Mouse (Mus musculus) spleen, adult 2 months (tissue): ENCODE results near the gene Fstl1. TPM values are rescaled to one million over a fixed set of nuclear protein-coding genes. Genes with fewer than 3 reads are reported as not detected.

Experiments used
- DNase-seq, 2 experiments: peaks; one replicate each; pipeline versions ENCODE4 v3.0.0 to v3.0.0-alpha.2; 2012 to 2021; ENCODE audit warnings: low spot score in 2 of 2, low read depth in 1 of 2
- H3K27ac ChIP-seq: fragments of 200-500 bp; 2 replicates; pipeline ENCODE4 v1.5.1; 2012; ENCODE audit warnings: low read length, inconsistent platforms; ENCODE audit not compliant: insufficient read depth
- H3K27me3 ChIP-seq: fragments of 200-500 bp; 2 replicates; pipeline ENCODE4 v1.6.1; 2012; ENCODE audit warnings: mild to moderate bottlenecking, moderate library complexity, low read length, inconsistent platforms; ENCODE audit not compliant: control insufficient read depth, insufficient read depth
- H3K36me3 ChIP-seq: fragments of 200-500 bp; 2 replicates; pipeline ENCODE4 v1.6.1; 2012; ENCODE audit warnings: mild to moderate bottlenecking, low read length, inconsistent platforms; ENCODE audit not compliant: control insufficient read depth, insufficient read depth
- H3K4me1 ChIP-seq: fragments of 200-500 bp; 2 replicates; pipeline ENCODE4 v1.6.1; 2011; ENCODE audit warnings: inconsistent platforms; ENCODE audit not compliant: control insufficient read depth, insufficient read depth, insufficient read length
- H3K4me3 ChIP-seq: fragments of 200-500 bp; 2 replicates; pipeline ENCODE4 v1.5.1; 2011; ENCODE audit warnings: mild to moderate bottlenecking, inconsistent platforms; ENCODE audit not compliant: insufficient read depth, insufficient read length; ENCODE audit errors: extremely low read depth
- CTCF ChIP-seq: fragments of 200-500 bp; IDR thresholded peaks from 2 replicates; pipeline ENCODE4 v1.5.1; 2011; ENCODE audit warnings: mild to moderate bottlenecking, inconsistent platforms; ENCODE audit not compliant: insufficient read depth, insufficient read length, insufficient replicate concordance; ENCODE audit errors: extremely low read depth
- POLR2A ChIP-seq: fragments of 200-500 bp; IDR thresholded peaks from 2 replicates; pipeline ENCODE4 v1.6.1; 2011; ENCODE audit warnings: low read depth, low read length, inconsistent platforms
- WGBS: fragments of 180-500 bp; shearing (Covaris S2); methylation state at CpG from one replicate; pipeline ENCODE4 v1.1.7; 2018; 5-methylcytosine and 5-hydroxymethylcytosine counted together
- polyA plus RNA-seq: library from polyadenylated mRNA; depleted of rRNA; stranded (reverse); fragments of >200 nt; gene quantifications from 2 replicates; pipeline ENCODE4 v1.2.3, GENCODE M21; 2012; rRNA removed

Gene Fstl1
- 10.3 and 11.5 TPM in 2 replicates for polyA plus RNA-seq

- H3K36me3 ChIP-seq: no peaks in the 10 kb centered on the region
- peaks cover 7% of the 10 kb centered on the region for H3K27me3 ChIP-seq
- peak within 1 kb of the TSS; percentile 42 for H3K27ac ChIP-seq
- TF ChIP-seq CTCF (no peak), POLR2A (no peak)
- WGBS: 3% methylated on average over 52 of the region's 52 CpGs
- H3K4me3 ChIP-seq: peak within 1 kb of the TSS; percentile 48
- H3K4me1 ChIP-seq: peaks cover 2% of the 10 kb centered on the region; the same call in 1 of the 2 replicates
- no peak for DNase-seq
Measured at GRCm38 (mm10) chr16:37776860-37777651, at the start of gene Fstl1. Gene Fstl1 (plus strand): TSS chr16:37776873.

- no peak for DNase-seq
- Histone ChIP-seq H3K27ac (no peak overlapping the region), H3K4me3 (no peak overlapping the region), H3K36me3 (no peaks in the 10 kb centered on the region), H3K4me1 (no peaks in the 10 kb centered on the region), H3K27me3 (no peaks in the 10 kb centered on the region)
- WGBS: 82% methylated on average over 1 of the region's 1 CpGs
- TF ChIP-seq CTCF (no peak), POLR2A (no peak)
Measured at GRCm38 (mm10) chr16:37728674-37729073, 48.0 kb upstream of the Fstl1 start.

DNA sequence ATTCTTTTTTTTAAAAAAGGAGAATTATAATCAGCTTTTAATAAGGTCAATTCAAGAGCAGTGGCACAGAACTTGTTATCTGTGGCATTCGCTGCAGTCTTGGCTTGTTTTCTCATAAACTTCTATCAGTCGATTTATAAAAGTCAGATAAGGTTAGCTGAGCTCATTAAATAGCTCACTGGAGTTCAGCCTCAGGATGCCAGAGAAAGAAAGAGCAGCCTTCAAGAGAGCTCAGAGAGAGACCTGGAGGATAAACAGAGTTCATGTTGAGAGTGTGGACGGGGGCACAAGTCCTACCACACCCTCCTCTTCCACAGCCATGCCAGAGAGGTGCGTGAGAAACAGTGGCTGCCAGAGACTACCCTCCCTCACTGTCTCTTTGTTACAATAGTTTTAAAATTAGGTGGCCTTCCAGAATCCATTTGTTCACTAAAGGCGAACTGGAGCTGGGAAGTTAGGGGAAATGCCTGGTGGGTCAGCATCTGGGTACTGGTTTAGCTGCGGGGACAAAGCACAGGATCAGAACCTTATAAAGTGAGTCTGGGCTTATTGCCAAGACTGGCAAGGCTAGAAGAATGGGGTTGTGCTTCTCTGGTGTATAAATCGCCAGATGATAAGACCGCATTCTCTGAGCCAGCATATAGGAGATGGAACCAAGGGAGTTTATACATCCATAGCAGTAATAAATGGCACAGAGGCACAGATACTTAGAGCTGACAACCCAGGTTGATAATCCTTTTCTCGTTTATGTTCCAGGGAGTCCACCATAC is 47.1 kb upstream of the Fstl1 start:
- Histone ChIP-seq H3K27me3 (no peaks in the 10 kb centered on the region), H3K4me3 (no peak overlapping the region), H3K4me1 (no peaks in the 10 kb centered on the region), H3K27ac (no peak overlapping the region), H3K36me3 (no peaks in the 10 kb centered on the region)
- WGBS: 84% methylated on average over 9 of the region's 9 CpGs
- no peak for DNase-seq
- TF ChIP-seq CTCF (no peak), POLR2A (no peak)

DNA sequence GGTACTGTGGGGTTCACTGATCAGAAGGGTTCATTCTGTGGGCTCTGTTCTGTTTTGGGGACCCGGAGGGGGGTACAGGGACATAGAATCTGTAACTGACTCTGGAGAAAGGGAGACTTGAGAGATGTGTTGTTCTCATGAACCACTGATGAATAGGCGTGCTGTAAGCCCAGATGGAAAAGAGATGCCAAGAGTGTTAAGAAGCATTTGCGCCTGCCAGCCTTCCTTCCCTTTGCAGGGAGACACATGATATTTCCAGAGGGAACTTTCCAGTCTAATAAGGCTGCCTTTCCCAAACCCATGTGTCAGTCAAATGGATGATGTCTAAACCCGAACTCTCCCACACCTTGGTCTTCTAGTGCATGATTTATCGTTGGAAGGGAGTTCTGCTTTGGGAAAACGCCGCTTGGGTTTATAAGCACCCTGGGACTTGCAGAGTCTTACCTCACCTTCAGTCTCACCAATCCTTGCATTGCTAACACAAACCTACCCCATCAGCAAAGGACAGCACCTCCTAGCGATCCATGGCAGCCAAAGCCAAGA is 46.3 kb upstream of the Fstl1 start:
- Histone ChIP-seq H3K27me3 (no peaks in the 10 kb centered on the region), H3K36me3 (no peaks in the 10 kb centered on the region), H3K4me1 (no peaks in the 10 kb centered on the region), H3K27ac (no peak overlapping the region), H3K4me3 (no peak overlapping the region)
- DNase-seq: no peak
- no peak for TF ChIP-seq POLR2A
- no peak for TF ChIP-seq CTCF
- 89% methylated on average over 8 of the region's 8 CpGs for WGBS

- no peak for DNase-seq
- Histone ChIP-seq H3K4me3 (no peak overlapping the region), H3K4me1 (no peaks in the 10 kb centered on the region), H3K27ac (no peak overlapping the region), H3K36me3 (no peaks in the 10 kb centered on the region), H3K27me3 (no peaks in the 10 kb centered on the region)
- TF ChIP-seq CTCF (no peak), POLR2A (no peak)
- WGBS: 35% methylated on average over 4 of the region's 4 CpGs
Measured at GRCm38 (mm10) chr16:37731431-37731830, 45.2 kb upstream of the Fstl1 start.

DNA sequence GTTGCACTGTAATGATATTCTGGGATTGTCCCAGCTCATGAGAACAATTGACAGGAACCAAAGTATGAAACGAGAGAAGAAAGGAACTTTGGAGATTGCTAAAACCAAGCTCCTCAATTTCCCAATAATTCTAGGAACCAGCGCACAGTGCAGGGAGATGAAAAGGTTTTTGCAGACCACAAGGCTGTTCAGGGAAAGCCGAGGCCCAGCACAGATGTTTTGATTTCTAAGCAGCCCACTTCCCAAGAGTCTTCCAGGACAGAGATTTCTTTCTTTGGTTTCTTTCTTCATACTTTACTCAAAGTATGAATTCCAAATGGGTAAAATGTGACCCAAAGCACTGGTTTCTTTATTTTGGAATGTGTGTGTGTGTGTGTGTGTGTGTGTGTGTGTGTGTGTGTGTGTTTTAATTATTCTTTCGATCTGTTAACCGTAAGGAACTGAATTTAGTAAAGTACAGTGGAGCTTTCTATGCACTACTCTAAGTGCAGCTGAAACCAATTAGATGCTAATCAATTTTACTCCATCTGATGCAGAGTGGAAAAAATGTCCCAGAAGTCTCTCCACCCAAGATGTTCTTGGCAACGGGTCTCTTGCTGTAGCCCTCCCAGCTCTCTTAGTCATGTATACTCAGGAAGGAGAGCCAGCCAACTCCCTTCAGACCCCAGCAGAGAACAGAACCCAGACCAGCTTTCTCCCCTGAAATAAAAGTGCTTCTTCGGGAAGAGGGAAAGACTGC is 44.5 kb upstream of the Fstl1 start:
- WGBS: 71% methylated on average over 7 of the region's 7 CpGs
- H3K36me3 ChIP-seq: no peaks in the 10 kb centered on the region
- DNase-seq: no peak
- TF ChIP-seq CTCF (no peak), POLR2A (no peak)
- H3K27ac ChIP-seq: no peak overlapping the region
- no peak overlapping the region for H3K4me3 ChIP-seq
- H3K4me1 ChIP-seq: no peaks in the 10 kb centered on the region
- H3K27me3 ChIP-seq: no peaks in the 10 kb centered on the region
